Mouse (Mus musculus): ENCODE measurements around the gene Tex261. TPM values are rescaled to one million over a fixed set of nuclear protein-coding genes. Genes with fewer than 3 reads are reported as not detected.

Gene Tex261
- total RNA-seq (2014; rRNA removed; ENCODE audit: low replicate concordance) (78.9 and 85.9 TPM in 2 replicates), polyA plus RNA-seq (2015; fragmentation: Nextera tagmentation; extraction: Ambion mirVana) (102 and 109 TPM in 2 replicates)

DNA sequence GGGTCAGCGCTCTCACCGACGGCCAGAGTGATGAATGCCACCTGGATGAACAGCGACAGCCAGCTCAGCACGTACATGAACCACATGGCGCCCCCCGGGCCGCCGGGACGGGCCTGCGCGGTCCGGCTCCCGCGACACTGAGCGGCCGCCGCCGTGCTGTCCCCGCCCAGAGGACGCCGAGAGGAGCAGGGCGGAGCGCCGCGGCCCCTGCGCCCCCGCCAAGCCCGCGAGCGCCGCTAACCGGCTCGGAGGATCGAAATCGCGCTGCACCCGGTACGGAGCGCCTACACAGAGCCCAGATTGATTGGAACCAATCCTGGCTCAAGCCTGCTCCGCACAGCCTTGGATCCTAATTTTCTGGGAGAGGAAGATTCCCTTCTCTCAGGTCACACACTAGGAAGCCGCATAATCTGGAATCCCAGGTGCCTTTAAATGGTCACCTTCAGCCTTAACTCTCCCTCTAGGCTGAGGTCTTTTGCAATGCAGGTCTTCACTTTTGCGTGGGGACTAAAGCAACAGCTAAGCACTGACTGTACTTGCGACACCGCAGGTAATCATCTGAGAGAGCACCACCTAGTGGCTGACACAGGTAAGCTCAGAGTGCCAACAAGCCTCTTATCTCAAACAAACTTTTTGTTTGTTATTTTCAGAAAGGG is at the start of gene Tex261:
TSS of gene Tex261 (minus strand) at position 176 of the 656 bp plus-strand sequence.
- ATAC-seq (ENCODE audit: insufficient read depth, low read depth), result peak; percentile 96
- under 1% methylated on average over 45 of the region's 45 CpGs for WGBS
- H3K9me3 ChIP-seq (replicated peaks; ENCODE audit: control insufficient read depth, low read length), result no peaks in the 10 kb centered on the region

DNA sequence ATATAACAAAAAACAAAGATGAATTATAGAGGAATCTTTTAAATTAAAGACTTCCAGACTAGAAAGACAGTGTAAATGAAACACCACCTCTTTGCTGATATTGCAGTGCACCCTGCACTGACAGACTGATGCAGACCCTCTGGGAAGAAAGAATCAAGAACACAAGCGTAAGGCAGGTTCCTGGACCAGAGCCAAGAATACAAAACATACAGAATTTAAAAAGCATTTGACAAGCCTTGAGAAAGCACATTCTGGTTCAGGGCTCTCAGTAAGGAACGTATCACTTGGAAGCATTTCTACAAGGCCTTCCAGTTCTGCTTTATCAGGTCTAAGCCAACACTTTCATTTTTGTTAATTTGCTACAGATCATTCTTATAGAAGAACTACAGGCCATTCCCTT is 46.2 kb upstream of the Tex261 start:
- 48% methylated on average over 2 of the region's 2 CpGs for WGBS
- DNase-seq (ENCODE audit: low spot score) (no peak), ATAC-seq (ENCODE audit: insufficient read depth, low read depth) (no peak)
- H3K27ac ChIP-seq (ENCODE audit: low read depth), result no peak overlapping the region
- H3K36me3 ChIP-seq (replicated peaks; ENCODE audit: control insufficient read depth, insufficient read depth, low read length), result no peaks in the 10 kb centered on the region; the same call in 1 of the 2 replicates
- H3K4me2 ChIP-seq (ENCODE audit: low read depth, low read length), result no peak overlapping the region
- H3K4me3 ChIP-seq (ENCODE audit: low read depth, low read length), result no peak overlapping the region
- H3K4me1 ChIP-seq (ENCODE audit: control insufficient read depth, insufficient read depth), result no peaks in the 10 kb centered on the region
- peaks cover 2% of the 10 kb centered on the region; the same call in 1 of the 2 replicates for H3K9me3 ChIP-seq (replicated peaks; ENCODE audit: control insufficient read depth, low read length)
- H3K27me3 ChIP-seq (ENCODE audit: control insufficient read depth, insufficient read depth, low read length), result no peaks in the 10 kb centered on the region
- H3K9ac ChIP-seq (replicated peaks; ENCODE audit: low read depth, low read length), result no peak overlapping the region
- TF ChIP-seq EP300 (IDR thresholded peaks at IDR 0.05; ENCODE audit: low read depth), result no peak
- no peak for TF ChIP-seq CTCF (IDR thresholded peaks at IDR 0.05; ENCODE audit: low read depth)

More for the DNA sequence above, at the start of gene Tex261:
- Histone ChIP-seq H3K4me1 (ENCODE audit: control insufficient read depth, insufficient read depth) (peaks cover 9% of the 10 kb centered on the region), H3K27ac (ENCODE audit: low read depth) (peak within 1 kb of the TSS; percentile 91), H3K36me3 (replicated peaks; ENCODE audit: control insufficient read depth, insufficient read depth, low read length) (peaks cover 28% of the 10 kb centered on the region), H3K4me3 (ENCODE audit: low read depth, low read length) (peak within 1 kb of the TSS; percentile 70), H3K9ac (replicated peaks; ENCODE audit: low read depth, low read length) (peak within 1 kb of the TSS; percentile 79), H3K4me2 (ENCODE audit: low read depth, low read length) (peak within 1 kb of the TSS; percentile 87), H3K27me3 (ENCODE audit: control insufficient read depth, insufficient read depth, low read length) (no peaks in the 10 kb centered on the region)
- TF ChIP-seq CTCF (IDR thresholded peaks at IDR 0.05; ENCODE audit: low read depth), result peak; percentile 83
- TF ChIP-seq EP300 (IDR thresholded peaks at IDR 0.05; ENCODE audit: low read depth), result no peak
- peak; percentile 90 for DNase-seq (ENCODE audit: low spot score)

DNA sequence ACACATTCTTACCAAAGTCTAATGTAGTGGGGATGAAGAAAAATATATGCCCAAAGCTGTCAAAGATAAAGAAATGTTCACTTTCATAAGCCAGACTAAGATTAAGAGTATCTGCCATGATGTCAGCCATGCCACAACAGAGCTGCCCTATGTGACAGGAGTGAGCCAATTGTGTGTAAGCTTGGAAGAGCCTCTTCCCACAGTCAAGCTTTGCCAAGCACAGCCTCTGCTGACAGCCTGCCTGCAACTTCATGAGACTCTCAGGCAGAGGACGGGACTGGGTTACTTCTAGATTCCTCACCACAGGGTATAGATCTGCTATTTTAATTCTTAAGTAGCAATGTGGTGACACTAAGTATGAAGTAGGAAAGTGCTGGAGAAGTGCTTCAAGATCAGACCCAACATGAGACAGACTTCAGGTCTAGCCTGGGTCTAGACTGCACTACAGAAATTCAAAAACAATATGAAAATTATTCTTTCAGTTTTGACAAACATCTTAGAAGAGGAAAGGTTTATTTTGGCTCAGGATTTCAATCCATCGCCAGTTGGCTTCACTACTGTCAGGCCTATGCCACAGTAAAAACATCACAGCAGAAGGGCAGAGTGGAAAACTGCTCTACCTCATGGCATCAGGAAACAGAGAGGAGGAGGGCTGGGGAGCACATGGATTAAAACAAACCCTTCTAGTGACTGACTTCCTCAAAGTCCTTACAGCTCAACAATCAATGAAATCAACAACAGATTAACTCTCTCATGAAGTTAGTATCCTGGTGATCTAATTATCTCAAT is 45.3 kb upstream of the Tex261 start:
- H3K27ac ChIP-seq (ENCODE audit: low read depth), result no peak overlapping the region
- H3K36me3 ChIP-seq (replicated peaks; ENCODE audit: control insufficient read depth, insufficient read depth, low read length), result peaks cover 3% of the 10 kb centered on the region; the same call in 1 of the 2 replicates
- no peak overlapping the region for H3K4me2 ChIP-seq (ENCODE audit: low read depth, low read length)
- 56% methylated on average over 2 of the region's 2 CpGs for WGBS
- H3K9ac ChIP-seq (replicated peaks; ENCODE audit: low read depth, low read length), result no peak overlapping the region
- no peak for DNase-seq (ENCODE audit: low spot score)
- no peak for ATAC-seq (ENCODE audit: insufficient read depth, low read depth)
- no peak overlapping the region for H3K4me3 ChIP-seq (ENCODE audit: low read depth, low read length)
- H3K27me3 ChIP-seq (ENCODE audit: control insufficient read depth, insufficient read depth, low read length), result no peaks in the 10 kb centered on the region
- no peak for TF ChIP-seq CTCF (IDR thresholded peaks at IDR 0.05; ENCODE audit: low read depth)
- no peak for TF ChIP-seq EP300 (IDR thresholded peaks at IDR 0.05; ENCODE audit: low read depth)
- H3K4me1 ChIP-seq (ENCODE audit: control insufficient read depth, insufficient read depth), result no peaks in the 10 kb centered on the region
- H3K9me3 ChIP-seq (replicated peaks; ENCODE audit: control insufficient read depth, low read length), result peaks cover 3% of the 10 kb centered on the region; the same call in 1 of the 2 replicates

- H3K9ac ChIP-seq (replicated peaks; ENCODE audit: low read depth, low read length), result no peak overlapping the region
- no peak for TF ChIP-seq EP300 (IDR thresholded peaks at IDR 0.05; ENCODE audit: low read depth)
- no peak for TF ChIP-seq CTCF (IDR thresholded peaks at IDR 0.05; ENCODE audit: low read depth)
- peaks cover 10% of the 10 kb centered on the region for H3K36me3 ChIP-seq (replicated peaks; ENCODE audit: control insufficient read depth, insufficient read depth, low read length)
- H3K4me2 ChIP-seq (ENCODE audit: low read depth, low read length), result no peak overlapping the region
- ATAC-seq (ENCODE audit: insufficient read depth, low read depth) (no peak), DNase-seq (ENCODE audit: low spot score) (no peak)
- H3K27ac ChIP-seq (ENCODE audit: low read depth), result no peak overlapping the region
- peaks cover 3% of the 10 kb centered on the region; the same call in 1 of the 2 replicates for H3K9me3 ChIP-seq (replicated peaks; ENCODE audit: control insufficient read depth, low read length)
- 86% methylated on average over 1 of the region's 1 CpGs for WGBS
- no peaks in the 10 kb centered on the region for H3K27me3 ChIP-seq (ENCODE audit: control insufficient read depth, insufficient read depth, low read length)
- H3K4me3 ChIP-seq (ENCODE audit: low read depth, low read length), result no peak overlapping the region
- no peaks in the 10 kb centered on the region for H3K4me1 ChIP-seq (ENCODE audit: control insufficient read depth, insufficient read depth)
Measured at GRCm38 (mm10) chr6:83818996-83819395, 43.4 kb upstream of the Tex261 start.

GRCm38 (mm10) chr6:83815801-83816200 is 40.2 kb upstream of the Tex261 start:
- TF ChIP-seq EP300 (IDR thresholded peaks at IDR 0.05; ENCODE audit: low read depth) (no peak), CTCF (IDR thresholded peaks at IDR 0.05; ENCODE audit: low read depth) (no peak)
- Histone ChIP-seq H3K4me3 (ENCODE audit: low read depth, low read length) (no peak overlapping the region), H3K27ac (ENCODE audit: low read depth) (no peak overlapping the region), H3K36me3 (replicated peaks; ENCODE audit: control insufficient read depth, insufficient read depth, low read length) (peaks cover 25% of the 10 kb centered on the region), H3K4me1 (ENCODE audit: control insufficient read depth, insufficient read depth) (no peaks in the 10 kb centered on the region), H3K9me3 (replicated peaks; ENCODE audit: control insufficient read depth, low read length) (peaks cover 3% of the 10 kb centered on the region; the same call in 1 of the 2 replicates), H3K9ac (replicated peaks; ENCODE audit: low read depth, low read length) (no peak overlapping the region), H3K27me3 (ENCODE audit: control insufficient read depth, insufficient read depth, low read length) (no peaks in the 10 kb centered on the region), H3K4me2 (ENCODE audit: low read depth, low read length) (no peak overlapping the region)
- ATAC-seq (ENCODE audit: insufficient read depth, low read depth), result no peak
- 95% methylated on average over 3 of the region's 3 CpGs for WGBS
- no peak for DNase-seq (ENCODE audit: low spot score)

Measured in heart, postnatal 0 days (tissue).